Mouse (Mus musculus): ENCODE measurements around the gene Prr13. TPM values are rescaled to one million over a fixed set of nuclear protein-coding genes. Genes with fewer than 3 reads are reported as not detected.

The Prr13 gene
- total RNA-seq, 2 experiments from 2014 or later, result 23.3 to 27.3 TPM

DNA sequence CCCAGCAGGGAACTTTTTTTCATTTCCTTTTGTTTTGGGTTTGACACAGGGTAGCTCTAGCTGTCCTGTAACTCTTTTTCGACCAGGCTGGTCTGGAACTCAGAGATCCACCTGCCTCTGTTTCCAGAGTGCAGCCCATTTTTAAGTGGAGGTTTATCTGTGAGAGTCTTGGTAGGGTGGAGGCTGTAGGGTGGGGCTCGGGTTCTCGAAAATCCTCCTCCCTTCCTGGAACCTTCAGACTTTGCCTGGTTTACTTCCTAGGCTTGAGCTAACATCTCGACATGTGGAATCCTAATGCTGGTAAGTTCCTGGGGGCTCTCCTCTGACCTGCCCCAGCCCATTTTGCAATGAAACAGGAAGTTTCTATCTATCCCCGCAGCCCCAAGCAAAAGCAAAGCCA is 1.0 kb downstream of the Prr13 start:
- intact Hi-C loops (cut with DNase I), result loop anchor here (5.0 kb wide), 1 partner anchor 68 kb away; no protein-coding TSS in a partner anchor
- no peak for DNase-seq

DNA sequence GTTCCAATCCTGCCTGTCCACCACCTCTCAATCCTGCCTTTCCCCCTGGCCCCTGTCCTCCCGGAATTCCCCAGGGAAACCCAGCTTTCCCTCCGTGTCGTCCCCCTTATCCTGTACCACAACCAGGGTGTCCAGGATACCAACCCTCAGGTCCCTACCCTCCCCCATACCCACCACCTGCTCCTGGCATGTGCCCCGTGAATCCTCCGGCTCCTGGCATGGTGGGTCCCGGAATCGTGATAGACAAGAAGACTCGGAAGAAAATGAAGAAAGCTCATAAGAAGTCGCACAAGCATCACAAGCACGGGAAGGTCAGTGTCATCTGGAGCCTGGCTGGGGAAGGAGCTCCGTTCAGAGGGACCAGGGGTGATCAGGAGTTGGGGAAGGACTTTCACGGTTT is 1.6 kb downstream of the Prr13 start:
- intact Hi-C loops (cut with DNase I), result no loop called here
- DNase-seq, result no peak

- peak in 1 of 2 experiments; percentile 23 for DNase-seq
- intact Hi-C loops (cut with DNase I), result no loop called here
Measured at GRCm38 (mm10) chr15:102460971-102461370, 2.1 kb downstream of the Prr13 start.

DNA sequence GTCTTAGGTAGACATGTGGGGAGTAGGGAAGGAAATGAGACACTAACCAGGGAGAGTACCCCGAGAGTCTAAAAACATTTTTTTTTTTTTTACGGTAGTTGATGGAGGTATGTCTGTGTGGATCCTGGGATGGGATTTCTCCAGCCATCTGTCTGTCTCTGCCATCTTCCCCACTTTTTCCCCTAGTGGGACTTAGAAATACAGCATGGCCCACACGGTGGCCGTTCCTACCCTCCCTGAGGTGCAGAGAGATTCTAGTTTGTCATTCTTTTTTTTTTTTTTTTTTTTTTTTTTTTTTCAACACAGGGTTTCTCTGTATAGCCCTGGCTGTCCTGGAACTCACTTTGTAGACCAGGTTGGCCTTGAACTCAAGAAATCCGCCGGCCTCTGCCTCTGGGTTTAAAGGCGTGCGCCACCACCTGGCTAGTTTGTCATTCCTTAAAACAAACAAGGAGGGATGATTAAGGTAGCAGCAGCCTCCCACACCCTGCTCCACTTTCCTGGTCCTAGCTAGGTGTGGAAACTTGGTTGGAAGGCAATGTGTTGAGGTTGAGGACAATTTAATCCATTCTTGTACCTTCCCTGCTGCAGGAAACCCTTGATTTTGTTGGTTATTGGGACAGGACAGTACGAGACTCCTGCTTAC is 2.7 kb downstream of the Prr13 start:
- intact Hi-C loops (cut with DNase I), result loop anchor here (2.0 kb wide), 1 partner anchor 63 kb away; the partner anchor contains the start of gene Npff
- DNase-seq, result no peak

DNA sequence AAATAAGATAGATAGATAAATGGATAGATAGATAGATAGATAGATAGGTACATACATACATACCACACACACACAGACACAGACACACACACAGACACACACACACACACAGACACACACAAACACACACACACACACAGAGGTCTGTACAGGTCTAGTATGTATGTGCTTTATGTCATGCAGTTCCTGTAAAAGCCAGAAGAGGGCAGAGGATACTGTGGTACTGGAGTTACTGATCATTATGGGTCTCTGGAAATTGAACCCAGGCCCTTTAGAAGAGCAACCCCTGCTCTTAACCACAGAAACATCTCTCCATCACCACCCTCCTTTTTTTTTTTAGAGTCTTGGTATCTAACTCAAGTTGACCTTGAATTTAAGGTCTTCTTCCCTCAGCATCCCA is 4.8 kb downstream of the Prr13 start:
- DNase-seq, result peak in 1 of 2 experiments; percentile 33
- intact Hi-C loops (cut with DNase I), result loop anchor here (2.0 kb wide), 1 partner anchor 61 kb away; the partner anchor contains the start of gene Npff

DNA sequence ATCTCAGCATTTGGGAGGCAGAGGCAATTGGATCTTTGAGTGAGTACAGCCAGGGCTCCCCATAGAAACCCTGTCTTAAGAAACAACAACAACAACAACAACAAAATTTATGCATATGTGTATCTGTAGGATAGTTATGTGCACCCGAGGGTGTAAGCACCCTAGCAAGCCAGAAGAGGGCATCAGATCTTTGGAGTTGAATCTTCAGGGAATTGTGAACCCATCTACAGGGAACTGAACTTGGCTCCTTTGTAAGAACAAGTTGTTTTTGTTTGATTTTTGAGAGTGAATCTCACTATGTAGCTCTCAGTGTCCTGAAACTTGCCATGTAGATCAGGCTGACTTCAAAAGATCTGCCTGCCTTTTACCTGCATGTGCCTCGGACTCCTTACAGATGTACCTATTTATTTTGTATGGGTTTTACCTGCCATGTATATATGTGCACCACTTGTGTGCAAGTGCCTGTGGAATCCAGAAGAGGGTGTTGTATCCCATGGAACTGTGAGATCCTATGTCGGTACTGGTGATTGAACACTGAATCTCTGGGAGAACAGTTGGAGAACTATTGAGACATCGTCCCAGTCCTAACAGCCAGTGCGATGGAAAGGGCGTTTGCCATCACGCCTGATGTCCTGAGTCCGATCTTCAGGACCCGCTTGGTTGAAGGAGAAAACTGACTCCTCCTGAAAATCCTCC is 10.0 kb downstream of the Prr13 start:
- no peak for DNase-seq
- intact Hi-C loops (cut with DNase I), result loop anchor here (2.0 kb wide), 1 partner anchor 50 kb away; the partner anchor contains the start of gene Tarbp2

DNA sequence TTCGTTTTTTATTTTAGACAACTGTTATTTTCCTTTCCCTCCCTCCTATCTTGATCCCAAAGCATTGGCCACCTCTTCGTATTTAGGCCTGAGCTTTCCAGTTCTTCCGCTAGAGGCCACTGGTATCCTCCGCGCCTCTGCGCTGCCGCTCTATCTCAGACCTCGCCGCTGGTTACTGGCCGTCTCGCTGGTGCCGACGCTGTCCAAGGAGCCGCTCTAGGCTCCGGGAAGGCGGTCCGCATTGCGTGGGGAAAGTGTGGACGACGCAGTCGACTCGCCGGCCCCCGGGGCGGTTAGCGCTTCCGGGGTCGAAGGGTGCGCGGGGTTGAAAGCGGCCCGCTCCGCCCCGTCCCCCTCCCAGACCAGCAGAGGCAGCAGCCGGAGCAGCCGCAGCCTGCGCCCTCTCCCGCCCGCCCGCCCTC is 11.4 kb downstream of the Prr13 start, which contains the start of gene Pcbp2:
Gene Pcbp2 (plus strand): TSS at position 357 of the 422 bp plus-strand sequence.
- peak; percentile 96 to 97 for DNase-seq
- intact Hi-C loops (cut with DNase I), result loop anchor here (5.0 kb wide), 1 partner anchor 197 kb away; no protein-coding TSS in a partner anchor

DNA sequence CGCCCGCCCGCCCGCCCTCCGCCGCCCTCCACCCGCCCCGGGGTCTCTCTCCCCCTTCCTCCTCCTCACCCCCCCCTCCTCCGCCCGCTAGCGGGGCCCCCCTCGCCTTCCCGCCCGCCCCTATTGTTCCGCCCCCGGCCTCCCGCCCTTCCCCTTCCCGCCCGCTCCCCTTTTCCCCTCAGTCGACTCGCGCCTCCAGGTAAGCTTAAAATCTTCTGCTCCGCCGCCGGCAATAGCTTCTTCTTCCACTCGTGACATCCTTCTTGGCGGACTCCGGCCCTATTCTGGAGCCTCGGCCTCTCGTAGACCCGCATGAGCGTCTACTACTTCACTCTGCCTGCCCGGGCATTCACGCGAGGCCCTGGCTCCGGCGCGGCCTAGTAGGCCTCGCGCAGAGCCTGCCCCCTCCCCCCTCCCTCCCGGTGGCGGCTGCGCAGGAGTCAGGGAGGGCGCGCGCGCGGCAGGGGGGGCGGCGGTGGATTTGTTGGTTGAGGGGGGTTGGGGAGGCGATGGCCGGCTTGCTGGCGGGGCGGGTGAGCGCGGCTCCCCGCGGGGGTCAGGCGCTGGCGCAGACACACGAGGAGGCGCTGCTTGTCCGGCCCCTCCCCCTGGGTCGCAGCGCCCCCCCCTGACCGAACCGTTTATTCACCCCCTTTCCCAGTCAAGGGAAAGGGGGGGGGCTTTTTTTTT is 11.9 kb downstream of the Prr13 start:
- peak; percentile 88 to 89 for DNase-seq
- intact Hi-C loops (cut with DNase I), result loop anchor here (1.0 to 5.0 kb wide), 2 partner anchors 10 to 197 kb away; no protein-coding TSS in a partner anchor

DNA sequence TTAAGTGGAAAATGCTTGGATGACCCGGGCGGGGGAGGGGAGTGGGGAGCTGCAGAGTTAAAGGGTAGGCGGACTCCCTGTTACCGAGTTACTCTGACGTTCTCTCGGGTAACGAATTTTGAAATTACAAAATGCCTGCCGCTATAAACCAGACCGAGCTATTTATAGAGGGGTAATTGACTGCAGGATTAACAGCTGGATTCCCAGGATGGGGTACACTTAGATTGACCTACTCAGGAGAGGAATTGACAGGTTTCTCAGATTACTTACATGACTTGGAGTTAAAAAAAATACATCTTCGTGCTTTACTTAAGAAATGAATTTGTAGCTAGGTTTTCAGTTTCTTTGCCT is 12.4 kb downstream of the Prr13 start:
- DNase-seq, result no peak
- intact Hi-C loops (cut with DNase I), result loop anchor here (1.0 to 5.0 kb wide), 2 partner anchors 9 to 196 kb away; no protein-coding TSS in a partner anchor

- DNase-seq, result no peak
- intact Hi-C loops (cut with DNase I), result loop anchor here (1.0 to 5.0 kb wide), 3 partner anchors 9 to 196 kb away; no protein-coding TSS in a partner anchor
Measured at GRCm38 (mm10) chr15:102471727-102472126, 12.9 kb downstream of the Prr13 start.

- no peak for DNase-seq
- intact Hi-C loops (cut with DNase I), result loop anchor here (2.0 to 5.0 kb wide), 2 partner anchors 24 to 194 kb away; no protein-coding TSS in a partner anchor
Measured at GRCm38 (mm10) chr15:102473246-102473645, 14.4 kb downstream of the Prr13 start.

GRCm38 (mm10) chr15:102474520-102474919 is 15.7 kb downstream of the Prr13 start:
- no peak for DNase-seq
- intact Hi-C loops (cut with DNase I), result loop anchor here (2.0 to 5.0 kb wide), 2 partner anchors 14 to 193 kb away; no protein-coding TSS in a partner anchor

DNA sequence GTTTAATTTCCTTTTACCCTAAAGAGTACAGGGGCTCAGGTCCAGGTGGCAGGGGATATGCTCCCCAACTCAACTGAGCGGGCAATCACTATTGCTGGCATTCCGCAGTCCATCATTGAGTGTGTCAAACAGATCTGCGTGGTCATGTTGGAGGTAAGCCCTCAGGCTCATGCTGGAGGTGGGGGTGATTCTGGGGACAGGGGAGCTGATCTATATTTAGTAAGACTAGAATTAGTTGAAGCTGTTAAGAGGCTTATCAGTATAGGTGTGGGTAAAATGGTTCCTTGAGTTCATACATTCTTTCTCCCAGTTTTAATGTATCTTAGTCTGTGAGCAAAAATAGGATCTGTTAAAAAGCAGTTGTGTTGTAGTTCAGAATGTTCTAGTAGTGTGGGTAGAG is 24.3 kb downstream of the Prr13 start:
- intact Hi-C loops (cut with DNase I), result no loop called here
- no peak for DNase-seq

GRCm38 (mm10) chr15:102485853-102486252 is 27.0 kb downstream of the Prr13 start:
- DNase-seq, result no peak
- intact Hi-C loops (cut with DNase I), result no loop called here

DNA sequence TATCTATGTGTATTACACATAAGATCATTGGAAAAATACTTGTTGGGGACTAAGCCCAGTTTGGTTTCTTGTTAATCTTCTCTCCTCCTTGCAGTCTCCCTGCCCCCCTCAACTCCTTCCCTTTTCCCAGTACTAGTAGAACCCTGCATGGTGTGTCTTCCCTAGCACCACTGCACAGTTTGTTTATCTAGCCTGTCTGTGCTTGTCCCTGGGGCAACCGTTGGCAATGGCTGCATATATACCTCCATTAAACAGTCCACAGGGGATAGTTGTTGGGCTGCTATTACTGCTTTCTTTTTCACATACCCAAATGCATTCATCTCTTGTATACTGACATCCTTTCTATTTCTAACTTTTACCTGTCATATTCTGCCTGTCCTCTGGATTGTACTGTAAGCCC is 28.8 kb downstream of the Prr13 start:
- intact Hi-C loops (cut with DNase I), result loop anchor here (2.0 kb wide), 1 partner anchor 13 kb away; no protein-coding TSS in a partner anchor
- DNase-seq, result no peak

DNA sequence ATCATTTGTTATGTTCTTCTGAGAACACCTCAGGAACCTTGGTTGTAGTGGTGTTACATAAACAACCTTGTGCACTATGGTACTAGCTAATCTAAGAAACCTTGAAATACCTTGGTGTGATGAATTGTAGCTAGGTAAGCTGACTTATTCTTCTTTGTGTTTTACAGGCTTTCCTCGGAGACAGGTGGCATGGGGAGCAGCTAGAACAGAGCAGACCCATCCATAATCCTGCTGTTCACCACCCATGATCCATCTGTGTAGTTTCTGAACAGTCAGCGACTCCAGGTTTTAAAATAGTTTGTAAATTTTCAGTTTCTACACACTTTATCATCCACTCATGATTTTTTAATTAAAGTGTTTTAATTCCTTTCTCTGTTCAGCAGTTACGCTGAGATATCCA is 39.5 kb downstream of the Prr13 start:
- DNase-seq, result no peak
- intact Hi-C loops (cut with DNase I), result no loop called here

- intact Hi-C loops (cut with DNase I), result no loop called here
- DNase-seq, result no peak
Measured at GRCm38 (mm10) chr15:102499370-102499769, 40.5 kb downstream of the Prr13 start.

- intact Hi-C loops (cut with DNase I), result no loop called here
- no peak for DNase-seq
Measured at GRCm38 (mm10) chr15:102499851-102500250, 41.0 kb downstream of the Prr13 start.

DNA sequence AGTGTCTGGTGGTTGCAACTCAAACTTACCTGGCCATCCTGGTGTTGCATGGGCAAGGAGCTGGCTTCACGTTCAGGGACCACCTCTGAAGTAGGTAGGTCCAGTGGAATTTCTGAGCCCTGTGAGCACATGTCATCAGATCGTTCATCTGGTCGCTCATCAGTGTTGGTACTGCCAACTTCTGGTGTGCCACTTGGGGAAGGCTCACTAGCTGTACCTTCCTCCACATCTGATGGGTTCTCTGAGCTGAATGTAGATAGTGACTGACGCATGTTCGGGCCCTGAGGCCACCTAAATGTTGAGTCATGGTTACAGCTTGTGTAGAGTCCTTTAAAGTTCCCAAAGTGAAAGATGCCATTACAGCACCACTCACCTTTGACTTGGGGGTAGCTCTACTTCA is 41.7 kb downstream of the Prr13 start:
- intact Hi-C loops (cut with DNase I), result no loop called here
- no peak for DNase-seq

- intact Hi-C loops (cut with DNase I), result no loop called here
- no peak for DNase-seq
Measured at GRCm38 (mm10) chr15:102501084-102501814, 42.4 kb downstream of the Prr13 start.
